Mouse (Mus musculus) hindbrain, embryonic 13.5 days (tissue): ENCODE measurements at regions not wholly inside any gene's neighbourhood (a gene's known extent, or its start where the extent isn't known, plus 50 kb on each side); places are given as distances from the start of the nearest gene placed in this dataset.

ENCODE experiments used
- ATAC-seq: fragments of 200-750 bp; cut with Nextera tagmentation; 2 replicates; pipeline ENCODE4 v1.8.0; 2017; ENCODE audit warnings: moderate TSS enrichment; ENCODE audit not compliant: low FRiP score
- H3K27ac ChIP-seq: fragments of 300-500 bp; sonication (generic); 2 replicates; pipeline ENCODE4 v1.5.1; 2015; ENCODE audit warnings: inconsistent platforms, mild to moderate bottlenecking, moderate library complexity
- H3K27me3 ChIP-seq: fragments of 300-500 bp; sonication (generic); 2 replicates; pipeline ENCODE4 v1.6.1; 2015; ENCODE audit warnings: mild to moderate bottlenecking, inconsistent platforms
- H3K36me3 ChIP-seq: fragments of 300-500 bp; sonication (generic); 2 replicates; pipeline ENCODE4 v1.6.1; 2015; ENCODE audit warnings: mild to moderate bottlenecking, inconsistent platforms
- H3K4me1 ChIP-seq: fragments of 300-500 bp; sonication (generic); replicated peaks from 2 replicates; pipeline ENCODE4 v1.6.1; 2015; ENCODE audit warnings: inconsistent platforms
- H3K4me2 ChIP-seq: fragments of 300-500 bp; sonication (generic); 2 replicates; pipeline ENCODE4 v1.6.1; 2015; ENCODE audit warnings: inconsistent platforms, mild to moderate bottlenecking, moderate library complexity
- H3K4me3 ChIP-seq: fragments of 300-500 bp; sonication (generic); 2 replicates; pipeline ENCODE4 v1.5.1; 2015; ENCODE audit warnings: mild to moderate bottlenecking, inconsistent platforms
- H3K9ac ChIP-seq: fragments of 300-500 bp; sonication (generic); 2 replicates; pipeline ENCODE4 v1.6.1; 2015; ENCODE audit warnings: mild to moderate bottlenecking, inconsistent platforms
- H3K9me3 ChIP-seq: fragments of 300-500 bp; sonication (generic); 2 replicates; pipeline ENCODE4 v1.6.1; 2016; ENCODE audit warnings: inconsistent platforms
- WGBS: fragments of 180-500 bp; shearing (Covaris S2); methylation state at CpG from one replicate; pipeline ENCODE4 v1.1.7; 2015; 5-methylcytosine and 5-hydroxymethylcytosine counted together

DNA sequence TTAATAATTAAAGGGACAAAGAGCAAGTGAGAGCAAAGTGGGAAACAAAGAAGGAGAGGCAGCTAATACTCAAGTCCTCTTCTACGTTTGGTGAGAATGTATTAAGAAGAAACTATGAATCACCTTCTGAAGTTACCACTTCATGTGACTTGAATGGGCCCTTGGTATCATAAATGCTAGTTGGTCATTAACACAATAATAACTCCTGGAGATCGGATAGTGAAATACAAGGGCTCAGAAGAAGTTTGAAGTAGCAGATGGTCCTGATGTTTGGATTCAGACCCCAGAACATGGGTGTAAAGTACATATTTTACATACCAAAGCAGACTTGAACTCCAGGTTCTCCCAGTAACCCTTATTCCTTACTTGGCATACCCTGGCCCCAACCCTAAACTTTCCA, 535.4 kb upstream of the Cntnap5b start:
- no peak overlapping the region for H3K4me3 ChIP-seq
- no peak overlapping the region for H3K27ac ChIP-seq
- H3K36me3 ChIP-seq: no peaks in the 10 kb centered on the region
- WGBS: 90% methylated on average over 2 of the region's 2 CpGs
- H3K9me3 ChIP-seq: no peaks in the 10 kb centered on the region
- no peaks in the 10 kb centered on the region for H3K27me3 ChIP-seq
- no peak overlapping the region for H3K4me2 ChIP-seq
- no peak overlapping the region for H3K9ac ChIP-seq
- H3K4me1 ChIP-seq: no peaks in the 10 kb centered on the region
- no peak for ATAC-seq

DNA sequence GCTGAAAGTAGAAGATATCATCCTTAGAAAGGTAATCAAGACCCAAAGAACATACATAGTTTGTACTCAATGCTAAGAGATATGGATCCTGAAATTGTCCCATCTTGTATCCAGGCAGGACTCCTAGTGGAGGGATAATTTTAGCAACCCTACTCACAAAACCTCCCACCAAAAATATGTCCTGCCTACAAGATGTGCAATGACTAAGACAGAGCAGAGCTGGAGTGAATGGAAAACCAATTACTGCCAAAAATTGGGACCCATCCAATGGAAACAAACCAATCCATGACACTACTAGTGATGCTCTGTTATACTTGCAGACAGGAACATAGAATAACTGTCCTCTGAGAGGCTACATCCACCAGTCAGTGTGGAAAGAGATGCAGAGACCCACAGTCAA, 487.0 kb upstream of the Cntnap5b start:
- H3K27me3 ChIP-seq: no peaks in the 10 kb centered on the region
- no peak overlapping the region for H3K4me3 ChIP-seq
- H3K9me3 ChIP-seq: no peaks in the 10 kb centered on the region
- H3K9ac ChIP-seq: no peak overlapping the region
- H3K27ac ChIP-seq: no peak overlapping the region
- no peak for ATAC-seq
- no peaks in the 10 kb centered on the region for H3K4me1 ChIP-seq
- no peaks in the 10 kb centered on the region for H3K36me3 ChIP-seq
- H3K4me2 ChIP-seq: no peak overlapping the region

DNA sequence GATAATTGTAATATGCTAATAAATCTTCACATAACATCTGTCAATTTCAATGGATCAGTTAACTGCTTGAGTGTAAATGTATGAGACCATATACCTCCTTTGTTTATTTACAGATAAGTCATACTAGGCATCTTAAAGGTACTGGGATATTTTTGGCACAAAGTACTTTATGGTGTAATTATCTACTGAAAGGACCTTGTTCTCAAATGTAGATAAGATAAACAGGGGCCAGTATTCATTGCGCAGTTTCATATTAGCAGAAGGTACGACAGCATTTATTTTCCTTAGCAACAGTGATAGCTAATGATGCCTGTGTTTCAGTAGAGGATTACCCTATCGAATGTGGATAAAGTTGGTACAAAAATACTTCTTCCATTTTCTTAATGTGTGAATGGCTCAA, 484.7 kb upstream of the Cntnap5b start:
- no peaks in the 10 kb centered on the region for H3K4me1 ChIP-seq
- no peak for ATAC-seq
- 91% methylated on average over 3 of the region's 3 CpGs for WGBS
- no peak overlapping the region for H3K4me2 ChIP-seq
- no peak overlapping the region for H3K4me3 ChIP-seq
- H3K9ac ChIP-seq: no peak overlapping the region
- H3K27me3 ChIP-seq: no peaks in the 10 kb centered on the region
- H3K27ac ChIP-seq: no peak overlapping the region
- H3K9me3 ChIP-seq: no peaks in the 10 kb centered on the region
- H3K36me3 ChIP-seq: no peaks in the 10 kb centered on the region

DNA sequence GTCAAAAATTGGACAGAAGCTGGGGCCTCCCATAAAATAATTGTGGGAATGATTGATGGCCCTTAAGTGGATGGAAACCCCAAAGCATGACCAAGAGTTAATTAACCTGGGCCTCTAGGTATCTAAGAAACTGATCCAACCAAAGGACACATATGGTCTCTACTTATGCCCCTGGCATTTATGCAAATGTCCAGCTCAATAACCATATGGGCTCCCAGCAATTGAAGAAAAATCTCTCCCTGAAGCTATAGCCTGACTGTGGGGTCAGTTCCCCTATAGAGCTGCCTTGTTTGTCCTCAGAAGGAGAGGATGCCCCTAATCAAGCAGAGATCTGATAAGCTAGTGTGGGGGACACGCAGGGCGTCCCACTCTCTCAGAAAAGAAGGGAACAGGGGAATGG, 473.4 kb upstream of the Cntnap5b start:
- H3K36me3 ChIP-seq: no peaks in the 10 kb centered on the region
- no peak overlapping the region for H3K9ac ChIP-seq
- no peaks in the 10 kb centered on the region for H3K4me1 ChIP-seq
- H3K9me3 ChIP-seq: no peaks in the 10 kb centered on the region
- H3K4me3 ChIP-seq: no peak overlapping the region
- no peaks in the 10 kb centered on the region for H3K27me3 ChIP-seq
- H3K27ac ChIP-seq: no peak overlapping the region
- WGBS: 64% methylated on average over 2 of the region's 2 CpGs
- no peak overlapping the region for H3K4me2 ChIP-seq
- ATAC-seq: no peak

DNA sequence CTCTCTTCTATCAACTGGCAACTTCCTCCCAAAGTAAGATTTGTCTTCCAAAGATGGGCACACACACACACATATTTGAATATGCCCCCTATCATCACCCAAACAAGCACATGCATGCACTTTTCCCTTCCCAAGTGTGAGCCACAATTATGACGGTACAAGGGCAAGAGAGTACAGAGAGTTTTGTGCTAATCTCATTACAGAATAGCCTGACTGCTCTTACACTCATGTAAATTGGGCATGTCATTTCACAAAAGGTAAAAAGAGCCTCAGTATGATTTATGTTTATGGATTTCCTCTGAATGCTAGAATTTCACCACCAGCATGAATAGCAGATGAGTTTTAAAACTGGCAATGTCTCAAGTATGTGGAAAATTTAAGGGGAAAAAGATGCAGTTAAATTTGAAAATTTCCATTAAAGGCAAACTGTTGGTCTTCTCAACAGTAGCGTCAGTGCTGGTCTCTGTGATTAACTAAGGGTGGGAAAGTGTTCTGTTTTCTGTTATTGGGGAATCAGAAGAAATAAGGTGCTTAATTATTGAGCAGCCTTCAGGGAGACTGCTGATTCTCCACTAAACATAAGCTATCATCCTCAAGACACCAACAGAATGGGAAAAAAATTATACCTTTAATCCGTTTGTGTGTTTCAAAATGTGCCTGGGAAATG, 455.4 kb upstream of the Cntnap5b start:
- H3K27ac ChIP-seq: no peak overlapping the region
- H3K4me2 ChIP-seq: no peak overlapping the region
- no peaks in the 10 kb centered on the region for H3K9me3 ChIP-seq
- WGBS: 65% methylated on average over 3 of the region's 3 CpGs
- H3K4me1 ChIP-seq: no peaks in the 10 kb centered on the region
- H3K4me3 ChIP-seq: no peak overlapping the region
- H3K36me3 ChIP-seq: no peaks in the 10 kb centered on the region
- ATAC-seq: no peak
- H3K27me3 ChIP-seq: no peaks in the 10 kb centered on the region
- H3K9ac ChIP-seq: no peak overlapping the region

DNA sequence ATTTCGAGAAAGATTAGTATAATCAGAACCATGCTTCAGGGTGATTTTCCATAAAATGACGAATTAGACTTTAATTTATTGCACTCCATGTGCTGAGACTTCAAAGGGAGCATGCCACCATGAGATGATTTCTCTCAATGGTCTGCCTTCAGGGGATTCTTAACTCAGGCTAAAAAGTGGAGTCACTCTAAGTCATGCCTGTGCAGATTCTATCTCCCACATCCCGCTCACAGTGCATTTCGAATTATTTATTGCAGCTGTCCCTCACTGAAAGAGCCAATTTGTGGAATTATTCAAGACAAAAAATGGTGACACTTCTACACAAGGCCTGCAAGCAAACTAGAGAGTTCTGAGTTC, 454.9 kb upstream of the Cntnap5b start:
- WGBS: 60% methylated on average over 4 of the region's 4 CpGs
- 0 out of 2 replicates have a peak, but pooled peaks have one; percentile 52 for ATAC-seq

More for the DNA sequence above, 454.9 kb upstream of the Cntnap5b start:
- Histone ChIP-seq H3K27ac (no peak overlapping the region), H3K9ac (no peak overlapping the region), H3K4me2 (no peak overlapping the region), H3K4me1 (no peaks in the 10 kb centered on the region), H3K9me3 (no peaks in the 10 kb centered on the region), H3K27me3 (no peaks in the 10 kb centered on the region), H3K36me3 (no peaks in the 10 kb centered on the region), H3K4me3 (no peak overlapping the region)
